Mouse (Mus musculus) ES-E14 (cell line): ENCODE measurements at regions not wholly inside any gene's neighbourhood (a gene's known extent, or its start where the extent isn't known, plus 50 kb on each side); places are given as distances from the start of the nearest gene placed in this dataset.
"Not testable (repeated sequence)": the region's sequence is repeated elsewhere in the genome, so short reads cannot be mapped to it uniquely, and the experiment has no call there.

Experiments
- DNase-seq: peaks from one replicate; pipeline ENCODE4 v3.0.0-alpha.2; 2013; ENCODE audit warnings: low read depth, low spot score
- H3K27ac ChIP-seq: 2 replicates; pipeline ENCODE4 v1.5.1; 2012; ENCODE audit warnings: low read depth, mild to moderate bottlenecking, low read length, moderate library complexity, mixed read lengths; ENCODE audit not compliant: poor library complexity, insufficient read depth, severe bottlenecking
- H3K36me3 ChIP-seq: 2 replicates; pipeline ENCODE4 v1.6.1; 2012; ENCODE audit warnings: mild to moderate bottlenecking, low read length, moderate library complexity, mixed read lengths; ENCODE audit not compliant: control insufficient read depth, poor library complexity, insufficient read depth, severe bottlenecking
- H3K4me1 ChIP-seq, 2 experiments: fragments of 150-350 bp in 1 of 2; sonication (generic) in 1 of 2; 2 replicates each; pipeline ENCODE4 v1.6.1; 2012; ENCODE audit warnings: low read length in 2 of 2, mild to moderate bottlenecking in 1 of 2, mixed read lengths in 1 of 2; ENCODE audit not compliant: control insufficient read depth in 2 of 2, insufficient read depth in 2 of 2, poor library complexity in 1 of 2
- H3K4me3 ChIP-seq, 2 experiments: fragments of 150-350 bp in 1 of 2; sonication (generic) in 1 of 2; 2 replicates each; pipeline ENCODE4 v1.5.1; 2012; ENCODE audit warnings: low read length in 2 of 2, low read depth in 1 of 2, mild to moderate bottlenecking in 1 of 2, mixed read lengths in 1 of 2; ENCODE audit not compliant: insufficient read depth in 1 of 2, poor library complexity in 1 of 2, severe bottlenecking in 1 of 2
- H3K9ac ChIP-seq: 2 replicates; pipeline ENCODE4 v1.6.1; 2012; ENCODE audit warnings: low read depth, mild to moderate bottlenecking, low read length, mixed read lengths; ENCODE audit not compliant: poor library complexity, insufficient read depth, severe bottlenecking
- H3K9me3 ChIP-seq: fragments of 150-350 bp; sonication (generic); 2 replicates; pipeline ENCODE4 v1.6.1; 2012; ENCODE audit warnings: low read depth, mild to moderate bottlenecking, low read length; ENCODE audit not compliant: control insufficient read depth, insufficient read depth
- CHD2 ChIP-seq: IDR thresholded peaks from 2 replicates; pipeline ENCODE4 v1.6.1; 2014; ENCODE audit warnings: mild to moderate bottlenecking, low read depth, low read length, inconsistent platforms
- HCFC1 ChIP-seq: IDR thresholded peaks from 2 replicates; pipeline ENCODE4 v1.6.1; 2012; ENCODE audit warnings: low read length, inconsistent platforms, borderline replicate concordance; ENCODE audit not compliant: insufficient read depth
- MAFK ChIP-seq: IDR thresholded peaks from 2 replicates; pipeline ENCODE4 v1.6.1; 2014; ENCODE audit warnings: mild to moderate bottlenecking, low read depth, low read length, inconsistent platforms; ENCODE audit not compliant: insufficient read depth
- ZC3H11A ChIP-seq: IDR thresholded peaks from 2 replicates; pipeline ENCODE4 v1.6.1; 2012; ENCODE audit warnings: low read depth, mild to moderate bottlenecking, inconsistent platforms, low read length, borderline replicate concordance
- ZNF384 ChIP-seq: IDR thresholded peaks from 2 replicates; pipeline ENCODE4 v1.6.1; 2012; ENCODE audit warnings: low read depth, low read length, inconsistent platforms
- in situ Hi-C, 2 experiments: fragments of 600-800 bp; cut with MboI; formaldehyde crosslinking; loops; one replicate each; pipeline ENCODE4 v1.15.1; 2025; ENCODE audit warnings: low sequenced_read_pairs in 2 of 2, inconsistent platforms in 1 of 2; ENCODE audit not compliant: unreplicated experiment in 2 of 2

DNA sequence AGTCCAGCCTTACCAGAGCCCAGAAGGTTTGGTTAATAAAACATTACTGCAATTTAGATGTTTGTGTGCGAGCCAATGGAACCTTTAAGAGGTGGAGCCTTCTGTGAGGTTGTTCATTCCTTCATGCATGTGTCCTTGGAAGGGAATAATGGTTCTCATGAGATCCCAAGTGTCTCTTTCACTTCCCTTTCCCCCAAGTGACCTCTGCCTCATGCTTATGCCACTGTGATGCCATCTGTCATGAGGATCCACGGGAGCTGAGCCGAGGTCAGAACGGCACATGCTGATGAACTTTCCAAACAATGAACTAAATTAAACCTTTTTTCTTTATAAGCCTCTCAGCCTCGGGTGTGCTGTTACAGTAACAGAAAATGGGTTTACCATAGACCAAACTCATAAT lies 88.6 kb upstream of the Mdm1 start:
- no peak for TF ChIP-seq ZC3H11A
- no peak for TF ChIP-seq MAFK
- no peak for TF ChIP-seq CHD2
- TF ChIP-seq HCFC1 = no peak
- TF ChIP-seq ZNF384 = no peak

DNA sequence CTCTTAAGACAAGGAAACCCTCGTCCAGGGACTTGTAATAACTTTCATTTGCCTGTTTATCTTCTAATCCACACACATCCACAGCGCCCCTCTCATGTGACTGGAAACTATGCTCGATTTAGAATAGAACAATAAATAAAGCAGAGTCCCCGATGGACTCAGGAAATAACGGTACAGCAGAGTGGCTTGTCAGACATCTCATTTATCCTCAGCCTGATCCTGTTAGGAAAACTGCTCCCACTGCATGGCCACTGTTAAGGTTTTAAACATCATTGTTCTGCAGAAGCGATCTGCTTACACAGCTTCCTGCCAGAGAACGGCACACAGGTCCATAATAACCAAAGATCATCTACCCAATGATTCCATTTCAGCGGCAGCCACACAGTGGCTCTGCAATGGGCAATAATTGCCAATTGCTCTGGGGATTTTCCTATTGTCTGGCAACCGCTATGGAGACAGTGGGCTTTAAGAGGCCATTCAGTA lies 84.8 kb upstream of the Mdm1 start:
- DNase-seq = no peak
- Histone ChIP-seq H3K36me3 (no peaks in the 10 kb centered on the region), H3K4me3 (no peak overlapping the region), H3K4me1 (peaks cover 0 to 3% of the 10 kb centered on the region in 2 experiments; a peak in 1 of 4 replicates), H3K9ac (no peak overlapping the region), H3K27ac (no peak overlapping the region), H3K9me3 (no peaks in the 10 kb centered on the region)
- TF ChIP-seq MAFK (no peak), CHD2 (no peak), ZNF384 (no peak), ZC3H11A (no peak), HCFC1 (no peak)
- in situ Hi-C loops = no loop called here

More for the DNA sequence above, 88.6 kb upstream of the Mdm1 start:
- no peak overlapping the region for H3K9ac ChIP-seq
- H3K4me1 ChIP-seq = peaks cover 0 to 3% of the 10 kb centered on the region in 2 experiments; a peak in 1 of 4 replicates
- in situ Hi-C loops = no loop called here
- no peaks in the 10 kb centered on the region for H3K9me3 ChIP-seq
- no peak for DNase-seq
- no peak overlapping the region for H3K27ac ChIP-seq
- H3K36me3 ChIP-seq = no peaks in the 10 kb centered on the region
- no peak overlapping the region for H3K4me3 ChIP-seq

DNA sequence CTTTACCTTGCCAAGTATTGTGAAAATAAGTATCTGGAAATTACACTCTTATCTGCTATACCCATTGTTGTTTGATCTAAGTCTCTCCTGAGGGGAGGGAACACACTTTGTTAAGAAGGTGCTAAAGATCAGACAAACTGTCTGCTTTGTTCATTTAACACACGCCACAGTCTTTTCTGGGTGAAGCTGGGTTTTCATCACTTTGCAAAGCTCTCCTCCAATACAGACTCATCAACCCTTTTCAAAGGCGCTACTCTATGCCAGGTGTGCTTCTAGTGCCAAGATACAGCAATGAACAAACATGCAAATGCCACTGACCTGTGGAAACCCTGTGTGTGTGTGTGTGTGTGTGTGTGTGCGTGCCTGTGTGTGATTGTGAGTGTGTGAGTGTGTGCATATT lies 84.1 kb upstream of the Mdm1 start:
- no peak overlapping the region for H3K4me3 ChIP-seq
- no peak overlapping the region for H3K27ac ChIP-seq
- in situ Hi-C loops = no loop called here
- H3K4me1 ChIP-seq = no peaks in the 10 kb centered on the region
- no peak overlapping the region for H3K9ac ChIP-seq
- H3K36me3 ChIP-seq = no peaks in the 10 kb centered on the region
- no peak for TF ChIP-seq HCFC1
- TF ChIP-seq CHD2 = no peak
- TF ChIP-seq MAFK = no peak
- TF ChIP-seq ZC3H11A = no peak
- no peak for TF ChIP-seq ZNF384
- H3K9me3 ChIP-seq = no peaks in the 10 kb centered on the region; the same call in 1 of the 2 replicates
- no peak for DNase-seq

DNA sequence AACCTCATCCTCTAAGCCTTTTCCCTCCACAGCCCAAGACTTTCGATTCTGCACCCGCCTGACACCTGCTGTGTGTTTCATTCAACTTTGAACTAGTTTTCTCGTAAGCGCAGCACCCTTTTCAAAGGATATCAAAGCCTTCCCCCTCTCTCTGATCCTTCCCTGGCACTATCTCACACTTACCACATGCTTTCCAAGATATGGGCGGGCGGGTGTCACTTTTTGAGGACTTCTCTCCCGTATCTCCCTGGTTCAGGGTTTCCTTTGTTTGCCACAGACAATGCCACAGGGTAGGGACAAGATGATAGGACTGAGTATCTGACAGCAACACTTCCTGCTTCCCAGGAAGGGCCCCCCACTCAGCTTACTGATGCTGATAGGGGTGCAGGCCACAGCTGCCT lies 76.8 kb upstream of the Mdm1 start:
- Histone ChIP-seq H3K9me3 (no peaks in the 10 kb centered on the region; the same call in 1 of the 2 replicates), H3K27ac (no peak overlapping the region), H3K36me3 (no peaks in the 10 kb centered on the region), H3K4me1 (no peaks in the 10 kb centered on the region), H3K4me3 (no peak overlapping the region), H3K9ac (no peak overlapping the region)
- DNase-seq = no peak
- in situ Hi-C loops = no loop called here
- TF ChIP-seq ZNF384 (no peak), CHD2 (no peak), ZC3H11A (no peak), HCFC1 (no peak)

DNA sequence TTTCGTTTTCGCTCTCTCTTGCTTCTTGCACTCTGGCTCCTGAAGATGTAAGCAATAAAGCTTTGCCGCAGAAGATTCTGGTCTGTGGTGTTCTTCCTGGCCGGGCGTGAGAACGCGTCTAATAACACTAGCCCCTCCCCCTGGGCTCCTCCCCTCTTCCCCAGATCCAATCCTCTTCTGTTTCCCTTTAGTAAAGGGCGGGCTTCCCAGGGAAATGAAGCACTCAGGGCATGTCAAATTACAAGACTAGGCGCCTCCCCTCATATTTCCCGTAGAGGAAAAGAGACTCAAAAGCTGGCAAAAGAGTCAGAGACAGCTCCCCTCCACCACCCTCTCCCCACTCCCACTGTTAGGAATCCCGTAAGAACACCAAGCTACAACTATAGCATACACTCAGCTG lies 65.3 kb upstream of the Mdm1 start:
- in situ Hi-C loops, H3K9me3 ChIP-seq, H3K36me3 ChIP-seq, H3K9ac ChIP-seq, H3K4me3 ChIP-seq, H3K27ac ChIP-seq, DNase-seq, H3K4me1 ChIP-seq: not testable (repeated sequence)
